Mouse (Mus musculus) limb, embryonic 14.5 days (tissue): Measurements from ENCODE around the gene Gm5617. TPM values are rescaled to one million over a fixed set of nuclear protein-coding genes. Genes with fewer than 3 reads are reported as not detected.

ENCODE experiments used
- ATAC-seq: fragments of 200-750 bp; cut with Nextera tagmentation; 2 replicates; pipeline ENCODE4 v1.8.0; 2017; ENCODE audit warnings: low read depth, moderate number of reproducible peaks, moderate TSS enrichment; ENCODE audit not compliant: low FRiP score
- DNase-seq: peaks from one replicate; pipeline ENCODE4 v3.0.0-alpha.2; 2015; ENCODE audit warnings: low spot score
- H3K27ac ChIP-seq: fragments of 300-500 bp; sonication (generic); replicated peaks from 2 replicates; pipeline ENCODE4 v1.5.1; 2014; ENCODE audit warnings: low read depth, mild to moderate bottlenecking, low read length, moderate library complexity, mixed read lengths
- H3K27me3 ChIP-seq: fragments of 300-500 bp; sonication (generic); 2 replicates; pipeline ENCODE4 v1.6.1; 2014; ENCODE audit warnings: low read length, mixed read lengths; ENCODE audit not compliant: control insufficient read depth, insufficient read depth
- H3K36me3 ChIP-seq: fragments of 300-500 bp; sonication (generic); 2 replicates; pipeline ENCODE4 v1.6.1; 2014; ENCODE audit warnings: mild to moderate bottlenecking, low read length, moderate library complexity, mixed read lengths; ENCODE audit not compliant: control insufficient read depth, insufficient read depth
- H3K4me1 ChIP-seq: fragments of 300-500 bp; sonication (generic); 2 replicates; pipeline ENCODE4 v1.6.1; 2014; ENCODE audit warnings: antibody characterized with exemption, low read length, mixed read lengths; ENCODE audit not compliant: control insufficient read depth, insufficient read depth
- H3K4me2 ChIP-seq: fragments of 300-500 bp; sonication (generic); replicated peaks from 2 replicates; pipeline ENCODE4 v1.6.1; 2014; ENCODE audit warnings: low read depth, mild to moderate bottlenecking, low read length, moderate library complexity; ENCODE audit not compliant: severe bottlenecking
- H3K4me3 ChIP-seq: fragments of 300-500 bp; sonication (generic); replicated peaks from 2 replicates; pipeline ENCODE4 v1.5.1; 2014; ENCODE audit warnings: low read length
- H3K9ac ChIP-seq: fragments of 300-500 bp; sonication (generic); 2 replicates; pipeline ENCODE4 v1.6.1; 2014; ENCODE audit warnings: mild to moderate bottlenecking, low read depth, low read length, moderate library complexity; ENCODE audit not compliant: severe bottlenecking
- H3K9me3 ChIP-seq: fragments of 300-500 bp; sonication (generic); 2 replicates; pipeline ENCODE4 v1.6.1; 2016; ENCODE audit warnings: low read length; ENCODE audit not compliant: control insufficient read depth
- POLR2A ChIP-seq: fragments of 200-500 bp; IDR thresholded peaks from 2 replicates; pipeline ENCODE4 v1.8.0; 2012; ENCODE audit warnings: inconsistent platforms, mild to moderate bottlenecking, moderate library complexity, borderline replicate concordance; ENCODE audit not compliant: insufficient read depth, insufficient read length; ENCODE audit errors: extremely low read depth
- WGBS: fragments of 180-500 bp; shearing (Covaris S2); extraction: QIAGEN DNeasy Blood & Tissue Kit; methylation state at CpG from one replicate; pipeline ENCODE4 v1.1.7; 2014; 5-methylcytosine and 5-hydroxymethylcytosine counted together
- polyA plus RNA-seq, 2 experiments: library from polyadenylated mRNA; depleted of rRNA in 1 of 2; stranded (reverse) in 1 of 2; unstranded in 1 of 2; fragments of >200 nt; fragmentation: Nextera tagmentation in 1 of 2; extraction: Ambion mirVana in 1 of 2; gene quantifications; 2 replicates each; pipeline versions ENCODE4 v1.2.1 to v1.2.3; 2012 to 2014

The Gm5617 gene
- polyA plus RNA-seq, 2 experiments, result 21.6 to 39.8 TPM

DNA sequence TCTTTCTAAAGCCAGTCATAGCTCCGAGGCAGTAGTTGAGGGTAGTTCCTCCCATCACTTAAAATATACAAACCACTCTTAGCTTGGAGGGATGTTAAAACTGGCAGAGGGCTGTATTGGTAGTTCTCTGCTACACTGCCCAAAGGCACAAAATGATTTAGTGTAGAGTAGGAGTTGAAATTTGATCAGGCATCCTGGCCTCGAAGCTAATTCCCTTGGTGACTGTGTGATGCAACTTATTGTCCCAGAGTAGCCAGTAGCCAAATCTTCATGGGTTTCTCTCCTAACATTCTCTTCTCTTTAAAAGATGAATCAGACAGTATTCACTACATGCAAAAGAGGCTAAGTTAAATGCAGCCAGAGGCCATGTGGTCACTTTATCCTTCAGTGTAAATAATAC is 7.8 kb downstream of the Gm5617 start:
- DNase-seq, result no peak

DNA sequence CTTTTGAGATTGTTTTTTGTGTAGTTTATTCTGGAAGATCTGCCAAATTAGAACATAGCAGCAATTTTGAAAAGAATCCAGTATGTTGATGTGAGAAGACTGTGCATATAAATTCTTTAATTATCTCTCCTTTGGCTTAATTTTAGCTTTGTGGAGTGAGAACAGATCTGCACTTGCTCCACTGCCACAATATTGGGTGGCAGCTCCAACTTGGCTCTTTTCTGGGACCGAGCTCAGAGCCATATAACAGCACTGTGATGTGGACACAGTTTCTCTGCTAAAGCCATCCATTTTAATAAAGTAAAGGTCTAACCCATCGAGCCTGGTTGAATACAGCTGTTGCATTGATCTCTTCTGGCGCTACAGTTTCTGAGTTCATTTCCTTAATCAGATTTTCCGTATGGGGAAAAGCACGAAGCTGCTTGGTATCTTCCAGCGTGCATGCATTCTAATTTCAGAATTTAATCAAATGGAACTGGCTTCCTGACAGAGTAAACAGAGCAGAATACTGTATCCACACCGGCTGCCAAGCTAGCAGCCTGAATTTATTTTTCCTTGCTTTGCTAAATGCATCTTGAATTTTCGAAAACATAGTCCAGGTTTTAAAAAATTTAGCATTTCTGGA is 9.6 kb downstream of the Gm5617 start:
- no peak overlapping the region for H3K4me2 ChIP-seq
- no peak overlapping the region for H3K9ac ChIP-seq
- DNase-seq (no peak), ATAC-seq (no peak)
- 70% methylated on average over 8 of the region's 8 CpGs for WGBS
- H3K9me3 ChIP-seq, result no peaks in the 10 kb centered on the region
- no peak overlapping the region for H3K4me3 ChIP-seq
- no peak overlapping the region for H3K27ac ChIP-seq
- TF ChIP-seq POLR2A, result no peak
- no peaks in the 10 kb centered on the region for H3K36me3 ChIP-seq
- no peaks in the 10 kb centered on the region for H3K27me3 ChIP-seq
- no peaks in the 10 kb centered on the region for H3K4me1 ChIP-seq

More for the DNA sequence above, 7.8 kb downstream of the Gm5617 start:
- H3K9me3 ChIP-seq, result no peaks in the 10 kb centered on the region
- WGBS, result 66% methylated on average over 2 of the region's 2 CpGs
- no peaks in the 10 kb centered on the region for H3K36me3 ChIP-seq
- H3K27me3 ChIP-seq, result no peaks in the 10 kb centered on the region
- H3K9ac ChIP-seq, result no peak overlapping the region
- TF ChIP-seq POLR2A, result no peak
- no peak overlapping the region for H3K4me2 ChIP-seq
- no peak overlapping the region for H3K4me3 ChIP-seq
- H3K27ac ChIP-seq, result no peak overlapping the region
- no peaks in the 10 kb centered on the region for H3K4me1 ChIP-seq
- ATAC-seq, result no peak

- no peak for DNase-seq
- Histone ChIP-seq H3K9me3 (no peaks in the 10 kb centered on the region), H3K36me3 (no peaks in the 10 kb centered on the region), H3K4me3 (no peak overlapping the region), H3K4me1 (no peaks in the 10 kb centered on the region), H3K4me2 (no peak overlapping the region), H3K27ac (no peak overlapping the region), H3K27me3 (no peaks in the 10 kb centered on the region), H3K9ac (no peak overlapping the region)
- 81% methylated on average over 5 of the region's 5 CpGs for WGBS
- TF ChIP-seq POLR2A, result no peak
- ATAC-seq, result no peak
Measured at GRCm38 (mm10) chr9:48510134-48510533, 14.9 kb downstream of the Gm5617 start.

GRCm38 (mm10) chr9:48515332-48515731 is 20.1 kb downstream of the Gm5617 start:
- H3K27me3 ChIP-seq, result no peaks in the 10 kb centered on the region
- ATAC-seq, result no peak
- H3K27ac ChIP-seq, result no peak overlapping the region

GRCm38 (mm10) chr9:48516615-48517371 is 21.6 kb downstream of the Gm5617 start:
- no peak overlapping the region for H3K9ac ChIP-seq
- H3K9me3 ChIP-seq, result no peaks in the 10 kb centered on the region
- H3K4me3 ChIP-seq, result no peak overlapping the region
- DNase-seq, result no peak
- peak overlapping the region; percentile 22; the same call in 1 of the 2 replicates for H3K4me2 ChIP-seq
- no peak for ATAC-seq
- WGBS, result 57% methylated on average over 11 of the region's 11 CpGs
- H3K36me3 ChIP-seq, result no peaks in the 10 kb centered on the region
- TF ChIP-seq POLR2A, result no peak
- no peaks in the 10 kb centered on the region for H3K27me3 ChIP-seq
- no peak overlapping the region for H3K27ac ChIP-seq
- H3K4me1 ChIP-seq, result peaks cover 6% of the 10 kb centered on the region; the same call in 1 of the 2 replicates

More at GRCm38 (mm10) chr9:48515332-48515731, 20.1 kb downstream of the Gm5617 start:
- no peak overlapping the region for H3K4me2 ChIP-seq
- no peak for TF ChIP-seq POLR2A
- no peak for DNase-seq
- H3K9ac ChIP-seq, result no peak overlapping the region
- 50% methylated on average over 1 of the region's 1 CpGs for WGBS
- no peaks in the 10 kb centered on the region for H3K36me3 ChIP-seq
- no peak overlapping the region for H3K4me3 ChIP-seq
- peaks cover 6% of the 10 kb centered on the region; the same call in 1 of the 2 replicates for H3K4me1 ChIP-seq
- no peaks in the 10 kb centered on the region for H3K9me3 ChIP-seq
